Mouse (Mus musculus) heart, embryonic 13.5 days (tissue): ENCODE measurements around the gene Borcs5. TPM values are rescaled to one million over a fixed set of nuclear protein-coding genes. Genes with fewer than 3 reads are reported as not detected.

ENCODE experiments used
- ATAC-seq: fragments of 200-750 bp; cut with Nextera tagmentation; 2 replicates; pipeline ENCODE4 v1.8.0; 2017; ENCODE audit warnings: moderate TSS enrichment; ENCODE audit not compliant: insufficient number of reproducible peaks, low FRiP score, low TSS enrichment; ENCODE audit errors: extremely low read depth
- H3K27ac ChIP-seq: fragments of 300-500 bp; sonication (generic); replicated peaks from 2 replicates; pipeline ENCODE4 v1.5.1; 2015; ENCODE audit warnings: moderate library complexity, mild to moderate bottlenecking, inconsistent platforms
- H3K27me3 ChIP-seq: fragments of 300-500 bp; sonication (generic); replicated peaks from 2 replicates; pipeline ENCODE4 v1.6.1; 2015; ENCODE audit warnings: mild to moderate bottlenecking, inconsistent platforms
- H3K36me3 ChIP-seq: fragments of 300-500 bp; sonication (generic); 2 replicates; pipeline ENCODE4 v1.6.1; 2015; ENCODE audit warnings: mild to moderate bottlenecking, inconsistent platforms
- H3K4me1 ChIP-seq: fragments of 300-500 bp; sonication (generic); 2 replicates; pipeline ENCODE4 v1.6.1; 2015; ENCODE audit warnings: inconsistent platforms
- H3K4me2 ChIP-seq: fragments of 300-500 bp; sonication (generic); 2 replicates; pipeline ENCODE4 v1.6.1; 2015; ENCODE audit warnings: inconsistent platforms, mild to moderate bottlenecking, moderate library complexity
- H3K4me3 ChIP-seq: fragments of 300-500 bp; sonication (generic); 2 replicates; pipeline ENCODE4 v1.5.1; 2015; ENCODE audit warnings: moderate library complexity, mild to moderate bottlenecking, inconsistent platforms
- H3K9ac ChIP-seq: fragments of 300-500 bp; sonication (generic); 2 replicates; pipeline ENCODE4 v1.6.1; 2015; ENCODE audit warnings: inconsistent platforms, mild to moderate bottlenecking, moderate library complexity
- H3K9me3 ChIP-seq: fragments of 300-500 bp; sonication (generic); 2 replicates; pipeline ENCODE4 v1.6.1; 2016; ENCODE audit warnings: inconsistent platforms
- WGBS: fragments of 180-500 bp; shearing (Covaris S2); methylation state at CpG from one replicate; pipeline ENCODE4 v1.1.7; 2015; ENCODE audit warnings: mixed read lengths; 5-methylcytosine and 5-hydroxymethylcytosine counted together
- polyA plus RNA-seq: library from polyadenylated mRNA; unstranded; fragments of >200 nt; fragmentation: Nextera tagmentation; extraction: Ambion mirVana; gene quantifications from 2 replicates; pipeline ENCODE4 v1.2.1, GENCODE M21; 2015

The Borcs5 gene
- polyA plus RNA-seq, 1 experiment from 2014 or later = 12.7 TPM

DNA sequence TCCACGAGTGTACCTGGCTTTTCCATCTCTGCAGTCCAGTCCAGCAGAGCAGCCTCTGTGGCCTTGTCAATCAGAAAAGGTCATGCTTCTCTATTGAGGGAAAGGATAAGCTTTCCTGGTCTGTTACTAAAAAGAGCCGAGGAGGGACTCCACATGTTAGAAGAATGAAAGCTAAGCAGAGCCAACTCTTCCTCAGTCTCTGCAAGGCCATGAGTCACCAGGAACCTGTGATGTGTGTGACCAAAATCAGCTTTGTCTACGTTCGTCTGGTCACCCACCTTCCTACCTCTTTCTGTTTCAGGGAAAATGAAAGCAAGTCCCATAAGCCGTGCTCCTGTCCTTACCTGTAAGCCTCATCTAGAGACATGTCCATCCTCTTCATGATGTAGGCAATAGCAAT, 80.8 kb downstream of the Borcs5 start:
- no peak for ATAC-seq
- peaks cover 39% of the 10 kb centered on the region for H3K4me1 ChIP-seq
- peaks cover 88% of the 10 kb centered on the region for H3K36me3 ChIP-seq
- H3K27ac ChIP-seq = no peak overlapping the region
- WGBS = 63% methylated on average over 5 of the region's 5 CpGs
- no peaks in the 10 kb centered on the region for H3K9me3 ChIP-seq
- no peak overlapping the region for H3K4me3 ChIP-seq
- no peaks in the 10 kb centered on the region for H3K27me3 ChIP-seq
- H3K9ac ChIP-seq = 0 out of 2 replicates have a peak overlapping the region, but pooled peaks have one; percentile 14
- no peak overlapping the region for H3K4me2 ChIP-seq

DNA sequence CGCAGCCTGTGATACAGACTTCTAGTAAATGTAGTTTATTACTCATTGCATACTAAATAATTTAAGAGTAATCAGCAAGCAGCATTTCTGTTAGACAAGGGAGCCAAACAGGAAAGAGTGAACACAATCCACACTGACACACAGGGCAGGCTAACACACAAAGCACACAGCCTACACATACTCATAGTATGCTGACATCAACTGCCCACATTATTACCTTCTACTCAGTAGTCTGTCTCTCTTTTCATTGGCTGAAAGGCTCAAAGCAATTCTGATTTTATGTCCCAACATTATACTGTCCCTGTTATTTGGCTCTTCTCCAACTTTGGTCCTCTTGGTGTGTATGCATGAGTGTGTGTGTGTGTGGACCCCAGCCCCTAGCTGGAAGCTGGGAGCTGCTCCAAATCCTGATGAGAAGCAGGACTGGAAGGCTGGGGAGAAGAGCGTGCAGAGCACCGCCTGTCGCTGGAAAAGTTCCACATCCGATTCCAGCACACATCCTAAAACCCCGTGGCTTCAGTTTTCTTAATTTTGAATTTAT, 82.5 kb downstream of the Borcs5 start:
- peaks cover 86% of the 10 kb centered on the region for H3K36me3 ChIP-seq
- ATAC-seq = no peak
- H3K27ac ChIP-seq = no peak overlapping the region
- no peak overlapping the region for H3K4me2 ChIP-seq
- peaks cover 24% of the 10 kb centered on the region for H3K4me1 ChIP-seq
- H3K9me3 ChIP-seq = no peaks in the 10 kb centered on the region
- no peak overlapping the region for H3K9ac ChIP-seq
- no peak overlapping the region for H3K4me3 ChIP-seq
- 86% methylated on average over 6 of the region's 6 CpGs for WGBS
- H3K27me3 ChIP-seq = no peaks in the 10 kb centered on the region

DNA sequence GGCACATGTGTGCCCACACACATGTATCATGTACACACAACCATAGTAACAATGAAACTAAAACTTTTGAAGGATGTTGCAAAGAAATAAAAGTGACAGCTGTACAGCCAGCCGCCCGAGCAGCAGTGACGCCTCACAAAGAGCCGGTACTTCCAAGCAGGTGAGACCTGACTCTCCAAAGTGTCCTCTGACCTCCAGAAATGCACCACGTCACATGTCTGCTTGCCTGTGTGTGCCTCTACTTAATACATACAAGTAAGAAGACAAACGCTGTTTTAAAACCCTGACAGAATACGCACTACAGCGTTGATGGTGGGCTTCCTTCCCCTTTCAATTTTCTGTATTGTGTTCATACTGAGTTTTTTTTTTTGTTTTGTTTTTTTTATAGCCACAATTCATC, 83.6 kb downstream of the Borcs5 start:
- Histone ChIP-seq H3K9ac (no peak overlapping the region), H3K4me1 (peaks cover 22% of the 10 kb centered on the region), H3K9me3 (no peaks in the 10 kb centered on the region), H3K4me3 (no peak overlapping the region), H3K36me3 (peaks cover 83% of the 10 kb centered on the region), H3K27ac (no peak overlapping the region), H3K4me2 (no peak overlapping the region), H3K27me3 (no peaks in the 10 kb centered on the region)
- WGBS = 90% methylated on average over 8 of the region's 8 CpGs
- ATAC-seq = no peak

DNA sequence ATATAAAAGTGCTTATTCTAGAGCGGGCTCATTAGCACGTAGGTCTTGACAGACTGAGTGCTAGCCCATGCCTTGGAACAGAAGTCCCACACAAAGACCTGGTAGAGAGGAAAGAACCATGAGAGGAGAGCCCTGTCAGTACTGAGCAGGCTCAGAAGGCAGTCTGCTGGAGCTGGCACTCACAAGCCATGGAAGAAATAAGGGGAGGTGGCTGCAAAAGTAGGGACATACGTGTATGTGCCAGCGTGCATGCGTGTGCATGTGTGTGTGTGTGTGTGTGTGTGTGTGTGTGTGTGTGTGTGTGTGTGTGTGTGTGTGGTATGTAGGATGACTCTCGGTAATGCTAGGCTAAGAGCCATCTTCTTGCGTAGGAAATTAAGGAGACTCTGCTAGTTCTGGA, 84.0 kb downstream of the Borcs5 start:
- no peak overlapping the region for H3K9ac ChIP-seq
- no peaks in the 10 kb centered on the region for H3K27me3 ChIP-seq
- H3K4me2 ChIP-seq = no peak overlapping the region
- H3K9me3 ChIP-seq = no peaks in the 10 kb centered on the region
- no peak overlapping the region for H3K4me3 ChIP-seq
- 93% methylated on average over 7 of the region's 7 CpGs for WGBS
- H3K36me3 ChIP-seq = peaks cover 81% of the 10 kb centered on the region
- peaks cover 19% of the 10 kb centered on the region for H3K4me1 ChIP-seq
- no peak for ATAC-seq
- H3K27ac ChIP-seq = no peak overlapping the region

DNA sequence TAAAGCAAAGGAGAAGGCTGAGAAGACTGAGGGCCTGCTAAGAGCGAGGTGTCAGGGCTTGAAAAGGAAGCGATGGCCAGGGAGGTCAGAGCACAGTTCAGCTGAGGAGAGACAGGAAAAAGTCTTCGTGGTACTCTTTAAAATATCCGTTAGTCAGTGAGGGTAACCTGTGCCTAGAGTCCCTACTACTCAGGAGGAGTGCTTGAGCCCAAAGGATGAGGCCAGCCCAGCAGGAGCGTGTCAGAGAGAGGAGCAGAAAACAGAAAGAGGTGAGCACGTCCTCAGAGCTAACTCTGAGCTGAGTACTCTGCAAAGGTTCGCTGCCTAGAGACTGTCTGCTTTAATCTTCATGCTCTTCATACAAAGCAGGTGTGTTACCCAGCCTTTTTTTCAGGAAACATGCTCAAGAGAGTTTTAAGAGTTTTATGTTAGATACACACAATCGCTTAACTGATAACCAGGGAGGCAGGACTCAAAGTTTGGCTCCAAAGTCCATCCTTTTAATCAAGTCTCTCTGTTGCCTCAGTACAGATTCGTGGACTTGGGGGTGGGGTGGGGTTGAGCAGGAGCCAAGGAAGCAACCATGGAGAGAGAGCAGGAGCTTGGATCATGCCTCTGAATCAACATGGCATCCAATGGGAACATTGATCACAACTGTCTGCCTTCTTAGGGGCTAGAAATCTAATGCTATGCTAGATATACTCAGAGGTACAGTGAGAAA, 84.7 kb downstream of the Borcs5 start:
- Histone ChIP-seq H3K4me1 (peaks cover 16% of the 10 kb centered on the region), H3K27ac (no peak overlapping the region), H3K27me3 (no peaks in the 10 kb centered on the region), H3K4me3 (no peak overlapping the region), H3K9me3 (no peaks in the 10 kb centered on the region), H3K4me2 (no peak overlapping the region), H3K36me3 (peaks cover 80% of the 10 kb centered on the region), H3K9ac (no peak overlapping the region)
- 80% methylated on average over 9 of the region's 9 CpGs for WGBS
- ATAC-seq = no peak

DNA sequence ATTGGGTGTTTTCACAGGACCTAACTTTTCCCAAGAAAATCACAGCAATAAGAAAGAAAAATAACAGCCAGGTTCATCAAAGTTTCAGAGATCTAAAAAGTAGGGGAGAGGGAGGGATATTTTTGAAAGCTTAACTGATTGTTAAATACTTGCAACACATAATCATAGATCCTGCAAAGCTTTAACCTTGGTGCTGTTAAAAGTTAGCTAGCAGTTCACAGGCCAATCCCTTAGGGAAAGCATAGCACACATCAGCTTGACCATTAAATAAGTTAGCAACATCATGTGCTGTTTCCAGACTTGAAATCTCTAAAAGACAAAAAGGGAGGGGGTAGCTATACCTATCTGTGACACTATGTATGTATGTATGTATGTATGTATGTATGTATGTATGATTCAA, 86.1 kb downstream of the Borcs5 start:
- Histone ChIP-seq H3K4me1 (peaks cover 13% of the 10 kb centered on the region; the same call in 1 of the 2 replicates), H3K27me3 (no peaks in the 10 kb centered on the region), H3K9me3 (no peaks in the 10 kb centered on the region), H3K4me3 (no peak overlapping the region), H3K9ac (no peak overlapping the region), H3K27ac (no peak overlapping the region), H3K36me3 (peaks cover 65% of the 10 kb centered on the region), H3K4me2 (no peak overlapping the region)
- ATAC-seq = no peak

DNA sequence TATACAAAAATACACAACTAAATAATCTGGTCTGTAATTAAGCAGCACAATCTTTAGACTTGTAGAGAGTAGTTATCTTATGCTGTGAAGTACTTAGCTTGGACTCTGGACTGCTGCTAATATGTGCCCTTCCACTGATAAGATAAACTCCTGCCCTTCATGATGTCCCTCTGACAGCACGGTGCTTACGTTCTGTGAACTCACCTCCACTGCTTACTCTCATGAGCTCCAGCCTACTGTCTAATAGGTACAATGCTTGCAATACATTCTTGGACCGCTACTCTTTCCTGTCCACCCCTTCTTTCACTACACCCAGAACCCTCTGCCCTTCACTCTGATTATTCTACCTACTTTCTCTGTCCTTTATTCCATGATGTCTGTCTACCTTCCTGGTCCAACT, 91.7 kb downstream of the Borcs5 start:
- H3K4me3 ChIP-seq = no peak overlapping the region
- H3K27ac ChIP-seq = no peak overlapping the region
- no peak overlapping the region for H3K4me2 ChIP-seq
- H3K9ac ChIP-seq = no peak overlapping the region
- ATAC-seq = no peak
- H3K9me3 ChIP-seq = no peaks in the 10 kb centered on the region
- H3K27me3 ChIP-seq = no peaks in the 10 kb centered on the region
- H3K4me1 ChIP-seq = peaks cover 25% of the 10 kb centered on the region
- WGBS = 29% methylated on average over 3 of the region's 3 CpGs
- H3K36me3 ChIP-seq = peaks cover 47% of the 10 kb centered on the region

DNA sequence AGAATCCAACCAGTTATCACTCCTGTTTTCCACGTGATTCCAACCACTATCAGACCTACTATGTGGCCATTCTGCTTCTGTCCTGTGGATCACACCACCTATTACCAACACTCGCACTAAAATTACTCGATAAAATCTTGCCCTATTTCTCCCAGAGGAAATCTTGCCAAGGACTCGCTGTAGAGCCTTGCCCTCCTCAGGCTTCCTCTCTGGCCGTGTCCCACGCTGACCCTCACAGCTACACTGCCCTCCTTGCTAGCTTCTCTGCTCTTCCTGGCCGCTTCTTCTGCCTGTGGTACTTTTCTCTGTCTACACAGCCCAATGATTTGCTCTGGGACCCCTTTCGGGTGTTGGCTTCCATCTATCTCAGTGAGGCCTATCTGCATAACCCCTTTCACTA, 93.5 kb downstream of the Borcs5 start:
- 86% methylated on average over 8 of the region's 8 CpGs for WGBS
- H3K9ac ChIP-seq = no peak overlapping the region
- H3K4me3 ChIP-seq = no peak overlapping the region
- H3K27ac ChIP-seq = no peak overlapping the region
- peaks cover 23% of the 10 kb centered on the region for H3K4me1 ChIP-seq
- H3K27me3 ChIP-seq = no peaks in the 10 kb centered on the region
- no peaks in the 10 kb centered on the region for H3K9me3 ChIP-seq
- peaks cover 52% of the 10 kb centered on the region for H3K36me3 ChIP-seq
- H3K4me2 ChIP-seq = no peak overlapping the region
- ATAC-seq = no peak

DNA sequence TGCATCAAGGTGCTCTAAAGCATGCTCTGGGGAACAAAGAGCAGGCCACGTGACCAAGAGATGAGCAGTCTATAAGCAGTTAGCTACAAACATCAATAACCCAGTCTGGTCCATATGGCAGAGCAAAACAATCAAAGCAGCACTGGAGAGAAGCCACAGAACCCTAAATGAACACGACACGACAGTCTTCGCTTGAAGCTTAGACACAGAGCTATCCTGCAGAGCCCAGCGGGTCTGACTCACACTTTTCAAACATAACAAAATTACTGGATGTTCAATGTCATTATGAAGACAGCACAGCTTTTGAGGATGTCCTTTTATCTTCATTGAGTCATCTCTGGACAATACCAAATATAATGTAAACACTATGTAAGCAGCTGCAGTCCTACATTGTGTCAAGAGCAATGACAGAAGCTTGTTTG, 94.5 kb downstream of the Borcs5 start:
- H3K27me3 ChIP-seq = no peaks in the 10 kb centered on the region
- WGBS = 82% methylated on average over 5 of the region's 5 CpGs
- H3K4me1 ChIP-seq = peaks cover 20% of the 10 kb centered on the region
- no peak overlapping the region for H3K27ac ChIP-seq
- H3K9me3 ChIP-seq = no peaks in the 10 kb centered on the region
- H3K36me3 ChIP-seq = peaks cover 53% of the 10 kb centered on the region
- no peak overlapping the region for H3K9ac ChIP-seq
- H3K4me2 ChIP-seq = no peak overlapping the region
- no peak overlapping the region for H3K4me3 ChIP-seq
- no peak for ATAC-seq

DNA sequence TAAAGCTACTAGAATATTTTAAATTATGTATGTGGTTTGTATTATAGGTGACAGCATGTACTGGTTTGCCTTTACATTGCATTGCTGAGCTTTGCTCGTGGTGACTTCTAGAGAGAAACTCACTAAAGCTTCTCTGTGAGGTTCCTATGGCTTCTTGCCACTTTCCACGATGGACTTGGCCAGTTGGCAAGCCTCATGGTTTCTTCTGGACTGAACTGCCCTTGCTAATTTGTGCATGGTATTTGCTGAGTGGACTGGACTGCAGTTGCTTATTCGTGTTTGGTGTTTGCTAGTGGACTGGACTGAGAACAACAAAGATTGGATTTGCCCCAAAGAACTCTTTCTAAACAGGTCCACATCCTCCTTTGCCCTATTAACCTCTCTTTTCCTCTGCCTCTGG, 97.5 kb downstream of the Borcs5 start:
- no peaks in the 10 kb centered on the region for H3K9me3 ChIP-seq
- no peaks in the 10 kb centered on the region for H3K27me3 ChIP-seq
- H3K27ac ChIP-seq = no peak overlapping the region
- H3K9ac ChIP-seq = no peak overlapping the region
- no peak overlapping the region for H3K4me3 ChIP-seq
- no peak overlapping the region for H3K4me2 ChIP-seq
- no peak for ATAC-seq
- peaks cover 4% of the 10 kb centered on the region; the same call in 1 of the 2 replicates for H3K4me1 ChIP-seq
- 86% methylated on average over 3 of the region's 3 CpGs for WGBS
- peaks cover 73% of the 10 kb centered on the region for H3K36me3 ChIP-seq

DNA sequence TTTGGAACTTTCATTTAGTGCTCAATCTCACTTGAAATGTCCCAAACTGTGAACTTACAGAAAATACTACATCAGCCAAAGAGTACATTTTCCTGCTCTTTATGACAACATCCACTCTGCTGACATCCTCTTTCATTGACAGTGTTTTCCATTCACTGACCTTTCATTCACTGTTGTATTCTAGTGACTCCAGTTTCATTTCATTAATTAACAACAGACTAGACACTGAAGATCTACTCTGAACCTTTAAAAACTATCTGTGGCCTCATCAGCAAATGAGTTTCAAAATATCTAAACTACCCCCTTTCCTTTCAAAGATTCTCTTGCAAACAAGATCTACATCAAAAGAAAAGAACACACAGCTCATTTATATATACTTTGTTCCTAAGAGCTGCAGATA, 104.3 kb downstream of the Borcs5 start:
- no peaks in the 10 kb centered on the region for H3K9me3 ChIP-seq
- H3K4me2 ChIP-seq = no peak overlapping the region
- peaks cover 42% of the 10 kb centered on the region for H3K36me3 ChIP-seq
- no peak overlapping the region for H3K27ac ChIP-seq
- no peak overlapping the region for H3K4me3 ChIP-seq
- no peak overlapping the region for H3K9ac ChIP-seq
- ATAC-seq = no peak
- H3K4me1 ChIP-seq = 0 out of 2 replicates have a peak, but pooled peaks cover 6% of the 10 kb centered on the region
- H3K27me3 ChIP-seq = no peaks in the 10 kb centered on the region

DNA sequence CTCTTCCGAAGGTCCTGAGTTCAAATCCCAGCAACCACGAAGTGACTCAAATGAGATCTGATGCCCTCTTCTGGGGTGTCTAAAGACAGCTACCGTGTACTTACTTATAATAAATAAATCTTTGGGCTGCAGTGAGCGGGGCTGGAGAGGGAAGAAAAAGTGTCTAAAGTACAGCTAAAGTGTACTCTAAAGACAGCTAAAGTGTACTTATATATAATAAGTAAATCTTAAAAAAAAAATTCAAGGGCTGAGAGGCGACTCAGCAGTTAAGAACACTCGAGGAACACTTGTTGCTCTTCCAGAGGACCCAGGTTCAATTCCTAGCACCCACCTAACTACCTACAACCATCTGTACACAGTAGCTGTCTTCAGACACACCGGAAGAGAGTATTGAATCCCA, 106.6 kb downstream of the Borcs5 start:
- 94% methylated on average over 7 of the region's 7 CpGs for WGBS
- Histone ChIP-seq H3K4me1 (0 out of 2 replicates have a peak, but pooled peaks cover 6% of the 10 kb centered on the region), H3K9me3 (no peaks in the 10 kb centered on the region), H3K27ac (no peak overlapping the region), H3K4me3 (no peak overlapping the region), H3K9ac (no peak overlapping the region), H3K4me2 (no peak overlapping the region), H3K27me3 (no peaks in the 10 kb centered on the region), H3K36me3 (peaks cover 41% of the 10 kb centered on the region)
- no peak for ATAC-seq
